Mouse (Mus musculus) left cerebral cortex, adult 8-10 months (tissue): ENCODE results near the gene Dnttip1. TPM values are rescaled to one million over a fixed set of nuclear protein-coding genes. Genes with fewer than 3 reads are reported as not detected.

ENCODE experiments used
- DNase-seq, 2 experiments: peaks; one replicate each; pipeline ENCODE4 v3.0.0; 2022; ENCODE audit warnings: low spot score in 2 of 2
- total RNA-seq, 4 experiments: library from RNA; stranded (reverse); gene quantifications; 2 replicates each; pipeline ENCODE4 v1.2.4; 2022

Gene Dnttip1
- total RNA-seq, 4 experiments from 2014 or later = 32.2 to 38.7 (median 35.5) TPM

GRCm38 (mm10) chr2:164803921-164804313 lies 58.1 kb downstream of the Dnttip1 start:
- no peak for DNase-seq

GRCm38 (mm10) chr2:164804533-164805331 lies 58.9 kb downstream of the Dnttip1 start, which contains the start of the genes Acot8 and Zswim3:
Gene Acot8, minus strand, starts transcription at chr2:164804882.
Gene Zswim3, plus strand, starts transcription at chr2:164805098.
- peak; percentile 97 to 99 for DNase-seq

GRCm38 (mm10) chr2:164805332-164805718 lies 59.5 kb downstream of the Dnttip1 start:
- no peak for DNase-seq

GRCm38 (mm10) chr2:164806614-164807013 lies 60.8 kb downstream of the Dnttip1 start:
- no peak for DNase-seq

GRCm38 (mm10) chr2:164813557-164813956 lies 67.8 kb downstream of the Dnttip1 start:
- DNase-seq = no peak

GRCm38 (mm10) chr2:164815348-164815747 lies 69.6 kb downstream of the Dnttip1 start:
- DNase-seq = no peak

- DNase-seq = no peak
Measured at GRCm38 (mm10) chr2:164815821-164816220, 70.0 kb downstream of the Dnttip1 start.

- no peak for DNase-seq
Measured at GRCm38 (mm10) chr2:164817206-164817605, 71.4 kb downstream of the Dnttip1 start.

GRCm38 (mm10) chr2:164817703-164818102 lies 71.9 kb downstream of the Dnttip1 start:
- DNase-seq = no peak

Other genes with a start within 250 kb of the Dnttip1 start
- gene Pigt, start 248.5 kb upstream of the Dnttip1 start, total RNA-seq = 10 to 100 TPM; 84.0 to 97.2 (median 89.5) TPM
- gene Wfdc2, start 183.6 kb upstream of the Dnttip1 start, total RNA-seq = 1 to 10 TPM in 2 of 4 experiments, under 1 TPM in 2; 0.98 to 1.5 (median 1.1) TPM
- gene Spint3, start 172.5 kb upstream of the Dnttip1 start, total RNA-seq = not detected
- gene Wfdc6a, start 160.5 kb upstream of the Dnttip1 start, total RNA-seq = not detected
- not detected for gene Eppin, start 152.4 kb upstream of the Dnttip1 start, total RNA-seq
- gene Wfdc6b, start 132.5 kb upstream of the Dnttip1 start, total RNA-seq = not detected
- gene Wfdc8, start 132.4 kb upstream of the Dnttip1 start, total RNA-seq = not detected
- not detected for gene Wfdc16, start 107.2 kb upstream of the Dnttip1 start, total RNA-seq
- not detected for gene Wfdc10, start 89.9 kb upstream of the Dnttip1 start, total RNA-seq
- not detected for gene Wfdc9, start 89.4 kb upstream of the Dnttip1 start, total RNA-seq
- not detected for gene Wfdc11, start 71.9 kb upstream of the Dnttip1 start, total RNA-seq
- gene Wfdc13, start 60.9 kb upstream of the Dnttip1 start, total RNA-seq = not detected
- gene Spint4, start 47.5 kb upstream of the Dnttip1 start, total RNA-seq = not detected
- not detected for gene Spint5, start 30.7 kb upstream of the Dnttip1 start, total RNA-seq
- gene Wfdc3, start 52 bp upstream of the Dnttip1 start, total RNA-seq = 1 to 10 TPM; 1.3 to 3.9 (median 2.1) TPM
- gene Ube2c, start 23.9 kb downstream of the Dnttip1 start, total RNA-seq = under 1 TPM in 2 of 4 experiments, not detected in 2; 0.50 to 0.53 TPM
- 1 to 10 TPM in 3 of 4 experiments, not detected in 1; 1.7 to 5.6 (median 4.5) TPM for gene Tnnc2, start 34.0 kb downstream of the Dnttip1 start, total RNA-seq
- 10 to 100 TPM; 46.4 to 53.8 (median 51.0) TPM for gene Snx21, start 39.8 kb downstream of the Dnttip1 start, total RNA-seq
- gene Acot8, start 58.9 kb downstream of the Dnttip1 start, total RNA-seq = 10 to 100 TPM; 22.0 to 27.6 (median 26.4) TPM
- gene Zswim3, start 59.1 kb downstream of the Dnttip1 start, total RNA-seq = 1 to 10 TPM; 7.1 to 10.0 (median 8.7) TPM
- gene Zswim1, start 76.7 kb downstream of the Dnttip1 start, total RNA-seq = 10 to 100 TPM; 20.3 to 25.7 (median 23.9) TPM
- 1 to 10 TPM in 2 of 4 experiments, not detected in 2; 1.0 to 1.4 TPM for gene Spata25, start 82.6 kb downstream of the Dnttip1 start, total RNA-seq
- gene Ctsa, start 86.9 kb downstream of the Dnttip1 start, total RNA-seq = 100 to 1,000 TPM; 112 to 182 (median 135) TPM
- 1 to 10 TPM; 4.5 to 7.1 (median 5.5) TPM for gene Neurl2, start 87.5 kb downstream of the Dnttip1 start, total RNA-seq
- gene Pltp, start 111.7 kb downstream of the Dnttip1 start, total RNA-seq = 100 to 1,000 TPM; 103 to 113 (median 109) TPM
- gene Pcif1, start 133.3 kb downstream of the Dnttip1 start, total RNA-seq = 10 to 100 TPM; 47.7 to 59.4 (median 52.0) TPM
- gene Zfp335, start 165.8 kb downstream of the Dnttip1 start, total RNA-seq = 10 to 100 TPM; 22.8 to 23.9 (median 23.3) TPM
- gene Mmp9, start 194.8 kb downstream of the Dnttip1 start, total RNA-seq = 1 to 10 TPM in 3 of 4 experiments, under 1 TPM in 1; 0.87 to 2.5 (median 1.5) TPM
- 100 to 1,000 TPM; 509 to 530 (median 524) TPM for gene Slc12a5, start 214.8 kb downstream of the Dnttip1 start, total RNA-seq